Comparison of ENCODE assay signal across 22 mouse cellular contexts in genomic region chrX:12082184-12082583, GRCm38 (mm10).
A peak's percentile ranks its signal among the peaks of the same experiment; 100 is the strongest.
DNase-seq lines count a peak whose midpoint lies in the region; ATAC-seq and TF ChIP-seq lines count a peak whose summit lies in the region.
"Had no signal": no experiment of that assay in that cellular context is flagged by ENCODE, and none has a peak within 500 bp of the region (broad histone marks: within the 10 kb centered on the region; RNA-seq: fewer than 3 reads in every experiment).

No protein-coding gene starts in this region.

- no peak for DNase-seq in kidney, postnatal 14 days
- peak; percentile 30 to 51 for DNase-seq in spleen, postnatal 36 days (ENCODE audit: low spot score in 2 of 2)
- DNase-seq in spleen, postnatal 4 days (ENCODE audit: low spot score in 2 of 2): no peak
- no peak for DNase-seq in embryonic facial prominence, embryonic 10.5 days (ENCODE audit: low spot score)
- DNase-seq in left cerebral cortex, adult 2 months (ENCODE audit: extremely low spot score in 1 of 2, low spot score in 2 of 2): no peak
- DNase-seq in lung, postnatal 25 days (ENCODE audit: low spot score): no peak
- DNase-seq: adrenal gland, postnatal 25 days; gastrocnemius, postnatal 25 days; heart, adult 18-20 months; heart, postnatal 36 days; right cerebral cortex, postnatal 25 days; thymus, adult 2 months; thymus, postnatal 36 days had no signal

- 21% methylated on average over 5 of the region's 5 CpGs for WGBS in kidney, embryonic 15.5 days
- WGBS in embryonic facial prominence, embryonic 10.5 days: 7% methylated on average over 5 of the region's 5 CpGs

- peaks cover 56% of the 10 kb centered on the region for H3K4me1 ChIP-seq in kidney, embryonic 15.5 days
- peaks cover 70% of the 10 kb centered on the region for H3K4me1 ChIP-seq in embryonic facial prominence, embryonic 10.5 days

- no peaks in the 10 kb centered on the region for H3K9me3 ChIP-seq in kidney, embryonic 15.5 days (replicated peaks)
- no peaks in the 10 kb centered on the region for H3K9me3 ChIP-seq in embryonic facial prominence, embryonic 10.5 days
- H3K9me3 ChIP-seq: heart, embryonic 15.5 days; hindbrain, embryonic 12.5 days; liver, embryonic 12.5 days; midbrain, embryonic 15.5 days had no signal

- TF ChIP-seq CTCF in left cerebral cortex, adult 2 months (IDR thresholded peaks at IDR 0.05): no peak

- no peak overlapping the region for H3K4me3 ChIP-seq in kidney, embryonic 15.5 days (replicated peaks)
- H3K4me3 ChIP-seq in embryonic facial prominence, embryonic 10.5 days: peak overlapping the region; percentile 69; the same call in 1 of the 2 replicates
- H3K4me3 ChIP-seq in left cerebral cortex, adult 2 months: no peak overlapping the region

- no peaks in the 10 kb centered on the region for H3K36me3 ChIP-seq in kidney, embryonic 15.5 days
- H3K36me3 ChIP-seq in embryonic facial prominence, embryonic 10.5 days (replicated peaks): no peaks in the 10 kb centered on the region
- H3K36me3 ChIP-seq: heart, embryonic 15.5 days; hindbrain, embryonic 12.5 days; liver, embryonic 12.5 days; midbrain, embryonic 15.5 days had no signal

- intact Hi-C loops in left cerebral cortex, adult 2 months (cut with DNase I): loop anchor here (5.0 kb wide), 2 partner anchors 280 to 680 kb away; partner anchors contain the start of gene Med14

- H3K9ac ChIP-seq in kidney, embryonic 15.5 days: no peak overlapping the region
- H3K9ac ChIP-seq: hindbrain, embryonic 12.5 days; liver, embryonic 12.5 days; midbrain, embryonic 15.5 days had no signal

- H3K27ac ChIP-seq in kidney, embryonic 15.5 days: no peak overlapping the region
- no peak overlapping the region for H3K27ac ChIP-seq in embryonic facial prominence, embryonic 10.5 days (replicated peaks)
- no peak overlapping the region for H3K27ac ChIP-seq in left cerebral cortex, adult 2 months
- H3K27ac ChIP-seq: heart, embryonic 15.5 days; hindbrain, embryonic 12.5 days; liver, embryonic 12.5 days; macrophage had no signal

- H3K4me2 ChIP-seq in kidney, embryonic 15.5 days: peak overlapping the region; percentile 78; the same call in 1 of the 2 replicates

- no peak for ATAC-seq in kidney, embryonic 15.5 days (replicated peaks; ENCODE audit: low FRiP score)
- ATAC-seq: forebrain, embryonic 14.5 days; intestine, postnatal 0 days; liver, embryonic 12.5 days; lung, postnatal 0 days; midbrain, embryonic 15.5 days had no signal

- H3K27me3 ChIP-seq in kidney, embryonic 15.5 days: peaks cover 99% of the 10 kb centered on the region
- H3K27me3 ChIP-seq in embryonic facial prominence, embryonic 10.5 days (replicated peaks; ENCODE audit: low read depth, poor library complexity, severe bottlenecking): peaks cover 100% of the 10 kb centered on the region

Comparison
In these comparisons a context has a peak if more than half of its experiments do, and no peak if none do; other contexts are left out.
1. DNase-seq: peak in spleen, postnatal 36 days (2 of 2); none in kidney, postnatal 14 days (single experiment), spleen, postnatal 4 days (0 of 2), embryonic facial prominence, embryonic 10.5 days (single experiment), left cerebral cortex, adult 2 months (0 of 2) and lung, postnatal 25 days (single experiment).